Mouse (Mus musculus): ENCODE data around the gene Tmbim7.
A peak's percentile ranks its signal among the peaks of the same experiment; 100 is the strongest.
"Not testable (repeated sequence)": the region's sequence is repeated elsewhere in the genome, so short reads cannot be mapped to it uniquely, and the experiment has no call there.

Gene Tmbim7

DNA sequence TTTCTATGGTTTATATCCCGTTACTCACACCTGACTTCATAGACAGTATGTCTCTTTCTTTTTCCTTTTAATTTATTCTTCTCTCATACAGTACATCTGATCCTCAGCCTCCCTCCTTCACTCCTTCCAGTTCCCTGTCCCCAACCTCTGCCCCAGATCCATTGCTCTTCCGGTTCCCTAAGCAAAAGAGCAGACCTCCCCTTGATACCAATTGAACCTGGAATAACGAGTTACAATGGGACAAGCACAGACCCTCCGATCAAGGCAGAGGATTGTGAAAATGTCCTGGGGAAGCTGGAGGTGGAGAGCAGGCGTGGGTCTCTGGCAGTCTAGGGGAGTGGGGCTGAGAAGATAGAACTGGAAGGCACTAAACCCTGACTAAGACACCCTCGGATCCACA is at the start of gene Tmbim7:
Gene Tmbim7, plus strand, starts transcription at position 301 of the 400 bp plus-strand sequence.
- DNase-seq (ENCODE audit: inconsistent ontology term) = no peak

DNA sequence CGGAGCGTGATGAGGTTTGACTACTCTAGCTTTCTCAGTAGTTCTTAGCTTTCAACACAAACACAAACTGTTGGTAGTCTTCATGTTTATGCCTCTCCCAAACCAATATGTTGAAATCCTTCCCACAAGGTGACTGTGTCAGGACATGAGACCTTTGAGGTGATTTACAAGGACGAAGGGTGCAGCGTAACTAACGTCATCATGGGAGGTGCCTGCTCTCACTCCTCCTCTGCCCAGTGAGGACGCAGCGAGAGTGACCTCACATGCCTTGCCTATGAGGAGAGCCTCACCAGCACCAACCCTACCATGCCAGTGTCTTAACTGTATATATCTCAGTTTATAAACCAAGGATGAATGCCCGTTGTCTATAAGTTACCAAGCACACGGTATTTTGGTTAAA is 43.9 kb upstream of the Tmbim7 start:
- no peak for DNase-seq (ENCODE audit: inconsistent ontology term)

DNA sequence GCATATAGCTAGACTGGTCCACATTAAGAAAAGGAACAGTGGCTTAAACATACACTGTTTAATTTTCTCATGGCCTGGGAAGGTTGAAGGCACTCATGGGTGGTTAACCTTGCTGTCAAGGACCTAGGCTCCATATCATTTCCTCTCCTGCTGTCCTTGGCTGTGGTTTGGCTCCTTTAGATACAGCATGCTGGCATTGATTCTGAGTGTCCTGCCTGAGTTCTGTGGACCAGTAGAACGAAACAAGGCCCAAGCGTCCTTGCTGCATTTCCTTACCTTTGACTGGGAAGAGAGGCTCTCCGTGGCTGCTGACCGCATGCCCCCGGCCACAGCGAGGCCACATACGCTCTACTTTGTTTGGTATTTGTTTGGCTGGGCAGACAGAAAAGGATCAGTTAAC is 41.7 kb upstream of the Tmbim7 start:
- no peak for DNase-seq (ENCODE audit: inconsistent ontology term)

DNA sequence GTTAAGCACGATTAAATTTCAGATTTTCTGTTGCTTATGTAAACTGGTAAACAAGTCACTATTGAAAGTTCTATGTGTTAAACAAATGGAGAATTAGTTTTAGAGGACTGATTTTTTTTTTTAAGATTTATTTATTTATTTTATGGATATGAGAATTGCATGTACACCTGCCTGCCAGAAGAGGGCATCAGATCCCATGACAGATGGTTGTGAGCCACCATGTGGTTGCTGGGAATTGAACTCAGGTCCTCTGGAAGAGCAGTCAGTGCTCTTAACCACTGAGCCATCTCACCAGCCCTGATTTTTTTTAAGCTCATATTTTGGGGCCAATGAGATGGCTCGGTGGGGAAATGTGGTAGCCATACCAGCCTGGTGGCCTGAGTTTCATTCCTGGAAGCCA is 39.1 kb upstream of the Tmbim7 start:
- not testable (repeated sequence) for DNase-seq (ENCODE audit: inconsistent ontology term)

DNA sequence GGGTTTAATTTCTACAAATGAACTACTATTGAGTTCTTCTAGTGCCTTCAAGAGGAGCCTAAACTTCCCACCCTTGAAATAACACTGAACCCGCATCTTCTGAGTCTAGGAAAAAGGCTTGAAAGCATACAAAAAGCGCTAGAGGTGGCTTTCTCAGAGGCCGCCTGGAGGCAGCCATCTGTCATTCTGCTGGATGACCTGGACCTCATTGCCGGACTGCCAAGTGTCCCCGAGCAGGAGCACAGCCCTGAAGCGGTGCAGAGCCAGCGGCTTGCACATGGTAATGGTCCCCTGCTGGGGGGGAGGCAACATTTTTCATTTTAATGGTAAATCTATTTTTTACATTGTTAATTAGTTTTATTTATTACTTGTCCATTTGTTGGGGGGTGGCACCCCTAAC is 30.5 kb upstream of the Tmbim7 start:
- no peak for DNase-seq (ENCODE audit: inconsistent ontology term)

DNA sequence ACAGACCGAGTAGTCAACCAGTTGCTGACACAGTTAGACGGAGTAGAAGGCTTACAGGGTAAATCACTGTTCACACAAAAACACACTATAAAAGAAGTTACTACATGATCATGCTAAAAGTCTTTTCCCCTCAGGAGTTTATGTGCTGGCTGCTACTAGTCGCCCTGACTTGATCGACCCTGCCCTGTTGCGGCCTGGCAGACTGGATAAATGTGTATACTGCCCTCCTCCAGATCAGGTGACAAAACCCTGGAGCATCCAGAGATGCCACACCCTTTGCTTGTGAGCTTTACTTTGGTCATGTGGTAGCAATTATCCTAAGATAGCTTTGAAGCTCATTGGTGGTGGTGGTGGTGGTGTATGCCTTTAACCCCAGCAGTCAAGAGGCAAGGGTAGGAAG is 20.9 kb upstream of the Tmbim7 start:
- no peak for DNase-seq (ENCODE audit: inconsistent ontology term)

DNA sequence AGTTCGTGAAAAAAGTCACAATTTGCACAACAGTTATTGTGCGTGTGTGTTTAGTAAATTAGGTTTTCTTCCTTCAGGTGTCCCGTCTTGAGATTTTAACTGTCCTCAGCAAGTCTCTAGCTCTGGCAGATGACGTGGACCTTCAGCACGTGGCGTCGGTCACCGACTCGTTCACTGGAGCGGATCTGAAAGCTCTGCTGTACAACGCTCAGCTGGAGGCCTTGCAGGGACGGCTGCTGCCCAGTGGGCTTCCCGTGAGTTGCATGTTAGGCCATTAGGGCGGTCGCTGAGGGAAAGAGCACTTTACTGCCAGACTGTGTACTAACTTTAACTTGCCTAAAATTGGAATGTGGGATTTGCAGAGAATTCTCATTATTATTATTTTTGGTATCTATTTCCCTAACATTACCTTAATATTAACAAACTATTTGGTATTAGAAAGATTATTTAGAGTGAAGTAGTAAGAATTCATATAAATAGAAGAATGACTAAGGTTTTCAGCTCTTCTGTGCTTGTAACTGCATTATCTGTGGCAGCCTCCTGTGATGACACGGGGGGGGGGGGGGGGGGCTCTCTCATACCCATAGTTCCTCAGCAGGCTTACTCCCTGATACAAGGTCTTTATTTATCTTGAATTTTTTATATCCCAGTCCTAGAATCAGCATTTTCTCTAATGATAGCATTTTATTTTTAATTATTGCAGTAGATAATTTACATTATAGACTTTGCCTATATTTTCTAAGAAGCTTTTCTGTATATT is 19.3 kb upstream of the Tmbim7 start:
- DNase-seq (ENCODE audit: inconsistent ontology term) = peak; percentile 15

DNA sequence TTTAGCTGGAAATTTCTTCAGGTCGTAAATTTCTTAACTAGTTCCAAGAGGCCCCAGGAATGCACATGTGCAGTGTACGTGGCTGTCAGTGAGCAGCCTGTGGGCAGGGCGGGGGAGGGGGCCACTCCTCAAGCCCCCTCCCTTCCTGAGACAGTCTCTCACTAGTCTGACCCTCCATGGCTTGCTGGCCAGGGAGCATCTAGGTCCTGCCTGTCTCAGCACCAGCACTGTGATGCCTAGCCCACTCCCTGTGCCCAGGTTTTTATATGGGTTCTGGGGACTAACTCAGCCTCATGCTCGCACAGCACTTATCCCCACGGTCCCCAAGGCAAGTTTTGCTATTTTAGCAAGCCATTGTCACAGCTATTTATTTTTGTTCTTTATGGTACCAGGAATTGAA is 18.7 kb upstream of the Tmbim7 start:
- no peak for DNase-seq (ENCODE audit: inconsistent ontology term)

DNA sequence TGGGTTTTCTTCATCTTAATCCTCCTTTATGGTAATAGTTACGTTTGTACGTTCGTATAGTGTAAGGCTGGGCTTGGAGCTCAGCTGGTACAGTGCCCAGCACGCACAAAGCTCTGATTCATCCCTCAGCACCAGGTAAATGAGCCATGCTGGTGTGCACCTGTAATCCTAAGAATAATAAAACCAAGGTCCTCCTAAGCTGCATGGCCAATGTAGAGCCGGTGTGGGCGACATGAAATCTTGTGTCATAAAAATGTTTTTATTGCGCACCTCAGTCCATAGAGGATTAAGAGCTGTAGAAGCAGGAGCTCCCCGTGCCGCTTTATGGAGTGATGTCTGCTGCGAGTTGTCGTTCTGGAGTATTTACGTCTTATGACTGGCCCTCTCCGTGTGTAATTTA is 17.7 kb upstream of the Tmbim7 start:
- no peak for DNase-seq (ENCODE audit: inconsistent ontology term)

DNA sequence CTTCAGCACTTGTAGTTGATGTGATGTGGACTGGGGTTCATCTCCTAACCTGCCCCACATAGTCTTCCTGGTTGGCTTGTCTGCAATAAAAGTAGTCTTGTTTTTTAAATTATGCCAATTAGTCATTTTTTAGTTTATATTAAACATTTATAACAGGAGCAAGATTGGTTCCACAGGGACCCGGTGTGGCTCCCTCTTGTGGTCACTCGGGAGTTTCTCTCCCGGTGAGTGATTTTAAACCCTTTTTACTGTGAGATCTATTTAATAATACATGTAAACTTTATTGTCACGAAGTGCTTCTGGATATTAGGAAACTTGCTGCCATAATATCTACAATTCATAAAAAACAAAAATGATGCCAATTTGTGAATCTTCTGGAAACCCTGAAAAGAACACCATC is 17.0 kb upstream of the Tmbim7 start:
- no peak for DNase-seq (ENCODE audit: inconsistent ontology term)

DNA sequence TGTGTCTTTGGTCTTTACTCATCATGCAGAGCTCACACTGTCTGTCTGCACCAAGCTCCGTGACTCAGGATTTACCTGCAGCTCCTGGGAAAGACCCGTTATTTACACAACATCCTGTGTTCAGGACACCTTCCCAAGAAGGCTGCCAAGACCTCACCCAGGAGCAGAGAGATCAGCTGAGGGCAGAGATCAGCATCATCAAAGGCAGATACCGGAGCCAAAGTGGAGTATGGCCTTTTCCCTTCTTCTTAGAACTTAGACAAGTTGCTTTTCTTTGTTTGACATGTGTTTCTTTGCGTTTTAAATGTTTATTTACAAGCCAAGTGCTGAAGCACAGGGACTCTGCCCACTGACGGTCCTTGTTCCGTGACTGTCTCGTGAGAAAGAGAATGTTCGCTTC is 15.7 kb upstream of the Tmbim7 start:
- no peak for DNase-seq (ENCODE audit: inconsistent ontology term)

DNA sequence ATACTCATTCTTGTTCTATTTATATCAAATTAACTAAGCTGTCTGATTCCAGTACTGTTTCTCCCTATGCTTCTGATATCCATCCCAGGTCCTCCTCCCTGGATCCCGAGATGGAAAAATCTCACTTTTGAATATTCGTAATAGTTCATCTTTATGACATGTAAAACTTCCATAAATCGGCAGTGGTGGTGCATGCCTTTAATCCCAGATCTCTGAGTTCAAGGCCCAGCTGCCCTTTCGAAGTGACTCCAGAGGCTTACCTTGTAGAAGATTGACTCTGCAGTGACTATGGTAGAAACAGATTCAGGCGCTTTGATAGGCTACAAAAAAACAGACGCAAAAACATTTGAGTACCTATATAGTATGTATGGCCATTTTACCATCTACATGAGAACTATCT is 6.4 kb upstream of the Tmbim7 start:
- no peak for DNase-seq (ENCODE audit: inconsistent ontology term)

DNA sequence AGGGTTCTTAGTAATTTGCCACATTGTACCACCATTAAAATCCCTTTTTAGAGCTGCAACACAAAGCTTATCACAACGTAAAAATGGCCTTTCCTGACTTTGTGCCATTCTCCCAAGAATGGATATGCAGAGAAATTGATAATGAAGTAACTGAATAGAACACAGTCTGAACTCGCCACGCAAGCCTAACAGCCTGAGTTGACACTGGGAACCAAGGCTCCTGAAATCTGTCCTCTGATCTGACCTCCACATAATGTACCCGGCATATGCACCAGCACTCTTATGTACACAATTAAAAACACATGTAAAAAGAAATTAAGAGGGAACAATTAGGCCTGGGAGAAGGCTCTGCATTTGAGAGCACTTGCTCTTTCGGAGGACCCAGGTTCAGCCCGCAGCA is 5.7 kb upstream of the Tmbim7 start:
- DNase-seq (ENCODE audit: inconsistent ontology term) = no peak

DNA sequence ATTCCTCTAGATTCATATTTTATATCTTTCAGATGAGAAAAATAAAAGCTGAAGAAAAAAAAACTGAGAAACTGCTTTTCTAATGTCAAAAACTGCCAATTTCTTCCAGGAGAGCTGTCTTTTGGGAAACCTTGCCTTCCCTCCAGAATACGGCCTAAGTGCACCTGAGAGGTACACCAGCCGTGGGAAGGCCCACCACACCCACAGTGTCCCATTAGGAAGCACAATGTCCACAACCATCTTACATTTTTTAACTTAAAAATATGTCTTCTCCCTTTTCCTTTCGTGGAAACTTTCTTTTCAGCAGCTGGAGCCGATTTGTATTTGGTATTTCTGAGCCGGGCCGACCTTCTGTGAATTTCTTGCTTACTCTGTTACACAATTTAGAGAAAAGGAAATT is 4.4 kb upstream of the Tmbim7 start:
- no peak for DNase-seq (ENCODE audit: inconsistent ontology term)

DNA sequence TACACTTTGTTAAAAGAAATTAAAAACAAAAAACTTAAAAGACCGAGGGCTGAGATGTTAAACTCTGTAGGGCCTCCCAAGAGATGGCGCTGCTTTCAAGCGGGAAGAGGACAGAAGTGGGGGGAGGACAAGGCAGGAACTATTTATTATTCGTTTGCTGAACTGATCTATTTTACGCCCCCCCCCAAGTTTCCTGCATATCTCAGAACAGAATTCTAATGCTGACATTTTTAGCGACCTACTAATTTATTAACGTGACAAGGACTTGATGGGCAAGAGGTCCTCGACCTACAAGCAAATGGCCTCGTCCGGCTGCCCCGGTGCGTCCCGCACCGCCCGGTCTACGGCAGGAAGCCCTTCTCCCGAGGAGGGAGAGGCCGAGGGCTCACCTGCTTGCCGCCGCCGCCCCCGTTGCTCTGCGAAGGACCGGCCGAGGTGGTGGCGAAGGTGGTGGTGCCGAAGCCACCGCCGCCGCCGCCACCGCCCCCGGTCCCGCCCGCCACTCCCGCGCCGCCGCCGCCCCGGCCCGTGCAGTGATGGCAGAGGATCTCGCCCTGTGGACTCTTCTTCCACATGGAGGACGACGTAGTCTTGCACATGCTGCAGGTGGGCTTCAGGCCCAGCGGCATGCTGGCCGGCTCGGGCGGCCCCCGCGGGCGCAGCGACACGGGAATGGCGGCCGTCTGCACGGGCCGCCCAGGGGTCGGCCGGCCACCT is 3.8 kb upstream of the Tmbim7 start:
- peak; percentile 53 for DNase-seq (ENCODE audit: inconsistent ontology term)

DNA sequence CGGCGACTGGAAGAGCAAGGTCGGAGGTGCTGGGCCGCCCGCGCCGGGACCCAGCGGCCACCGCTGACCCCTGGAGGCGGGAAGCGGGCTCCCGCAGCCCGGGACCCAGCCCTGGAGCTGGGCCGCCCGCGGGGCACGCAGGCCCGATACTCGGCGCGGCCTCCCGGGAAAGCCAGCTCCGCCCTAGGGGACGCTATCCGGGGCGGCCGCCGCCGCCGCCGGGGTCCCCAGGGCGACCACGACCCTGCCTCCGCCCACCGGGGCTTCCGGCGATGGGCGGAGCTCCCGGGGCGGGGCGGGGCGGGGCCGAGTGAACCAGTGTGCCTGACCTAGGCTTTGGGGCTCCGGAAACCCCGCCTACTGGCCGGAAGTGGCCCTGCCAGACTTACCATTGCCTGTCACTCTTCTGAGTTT is 3.3 kb upstream of the Tmbim7 start:
- DNase-seq (ENCODE audit: inconsistent ontology term) = peak; percentile 93

DNA sequence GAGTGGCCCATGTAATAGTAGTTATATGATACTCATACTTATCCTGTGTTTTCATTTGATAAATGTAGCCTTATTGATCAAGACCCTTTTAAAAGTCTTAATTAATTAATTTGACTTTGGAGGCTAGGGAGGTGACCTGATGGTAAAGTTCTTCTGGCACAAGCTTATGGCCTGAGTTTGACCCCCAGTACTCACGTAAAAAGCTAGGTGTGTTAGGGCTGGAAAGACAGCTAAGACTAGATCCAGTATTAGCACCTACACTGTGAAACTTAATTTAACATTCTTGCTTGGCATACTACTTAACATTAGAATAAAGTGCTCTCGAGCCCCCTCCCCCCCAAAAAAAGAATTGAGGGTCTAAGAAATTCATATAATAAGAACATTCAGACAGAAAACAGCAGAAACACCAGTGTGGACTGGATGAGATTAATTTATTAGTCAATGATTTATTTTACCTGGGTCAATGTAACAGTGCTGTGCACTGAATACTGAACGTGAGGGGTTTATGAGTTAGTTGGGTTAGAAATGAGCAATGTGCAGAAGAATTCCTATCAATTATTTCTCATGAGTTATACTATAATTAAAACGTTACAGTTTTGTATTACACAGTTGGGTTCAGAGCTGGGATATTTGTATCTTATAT is 2.7 kb upstream of the Tmbim7 start:
- DNase-seq (ENCODE audit: inconsistent ontology term) = no peak

DNA sequence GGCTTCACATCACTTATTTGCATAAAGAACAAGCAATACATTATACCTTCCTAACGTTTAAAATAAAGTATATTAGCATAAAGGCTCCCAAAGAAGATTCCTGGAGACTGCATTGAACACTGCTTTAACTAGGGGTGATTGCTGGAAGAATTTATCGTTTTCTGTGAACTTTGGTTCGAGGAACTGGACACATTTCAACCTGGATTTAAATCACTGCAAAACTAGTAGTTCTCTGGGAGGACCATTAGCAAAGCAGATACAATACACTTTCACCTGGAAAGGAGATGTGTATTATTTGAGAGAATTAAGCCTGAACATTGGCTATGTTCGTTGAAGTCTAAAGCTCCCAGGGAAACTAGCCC is 2.2 kb upstream of the Tmbim7 start:
- DNase-seq (ENCODE audit: inconsistent ontology term) = no peak

DNA sequence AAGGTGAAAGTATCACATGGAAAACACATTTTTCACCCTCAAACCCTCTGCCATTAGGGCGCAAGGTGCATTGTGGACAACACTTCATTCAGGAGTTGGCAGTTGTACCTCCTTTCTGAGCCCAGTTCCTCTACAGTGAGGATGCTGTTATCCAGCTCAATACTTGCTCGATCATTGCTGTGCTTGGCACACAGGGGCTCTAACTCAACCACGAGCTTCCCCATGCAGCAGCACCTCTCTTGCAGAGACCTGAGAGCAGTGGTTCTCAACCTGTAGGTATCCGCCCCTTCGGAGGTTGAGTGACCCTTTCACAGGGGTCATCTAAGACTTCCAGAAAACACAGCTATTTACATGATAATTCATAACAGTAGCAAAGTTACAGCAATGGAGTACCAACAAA is 640 bp downstream of the Tmbim7 start:
- no peak for DNase-seq (ENCODE audit: inconsistent ontology term)

DNA sequence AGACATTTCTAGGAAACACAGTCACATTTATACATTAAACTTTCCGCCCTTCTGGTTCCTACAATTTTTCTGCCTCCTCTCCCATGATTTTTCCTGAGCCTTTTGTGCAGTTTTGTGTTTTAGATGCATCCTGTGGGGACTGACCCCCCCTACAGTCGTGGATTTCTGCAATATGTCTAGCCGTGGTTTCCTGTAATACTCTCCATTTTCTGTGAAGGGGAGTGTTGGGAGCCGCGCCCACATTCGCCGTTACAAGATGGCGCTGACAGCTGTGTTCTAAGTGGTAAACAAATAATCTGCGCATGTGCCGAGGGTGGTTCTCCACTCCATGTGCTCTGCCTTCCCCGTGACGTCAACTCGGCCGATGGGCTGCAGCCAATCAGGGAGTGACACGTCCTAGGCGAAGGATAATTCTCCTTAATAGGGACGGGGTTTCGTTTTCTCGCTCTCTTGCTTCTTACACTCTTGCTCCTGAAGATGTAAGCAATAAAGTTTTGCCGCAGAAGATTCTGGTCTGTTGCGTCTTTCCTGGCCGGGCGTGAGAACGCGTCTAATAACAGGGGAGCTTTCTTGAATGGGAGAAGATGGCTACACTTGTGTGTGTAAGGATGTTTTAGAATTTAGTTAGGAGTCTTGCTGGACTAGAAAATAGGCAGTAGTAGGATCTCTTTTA is 2.1 kb downstream of the Tmbim7 start:
- not testable (repeated sequence) for DNase-seq (ENCODE audit: inconsistent ontology term)

DNA sequence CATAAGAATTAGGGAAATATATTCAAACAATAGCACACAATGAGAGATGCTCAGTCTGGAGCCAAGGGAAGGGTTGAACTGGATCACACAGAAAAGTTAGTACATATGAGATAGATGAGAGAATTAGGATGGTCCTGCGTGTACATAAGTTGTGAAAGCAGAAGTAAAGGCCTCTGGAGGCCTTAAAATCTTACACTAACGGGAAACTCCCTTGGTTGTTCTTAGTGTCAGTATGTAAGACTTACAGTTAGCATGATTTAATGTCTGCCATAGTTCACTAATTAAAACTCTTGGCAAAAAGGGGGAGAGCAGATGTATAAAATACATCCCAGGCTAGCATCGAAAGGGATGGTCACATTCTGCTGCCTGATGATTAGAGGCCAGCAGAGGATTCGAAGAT is 2.8 kb downstream of the Tmbim7 start:
- DNase-seq (ENCODE audit: inconsistent ontology term) = no peak

DNA sequence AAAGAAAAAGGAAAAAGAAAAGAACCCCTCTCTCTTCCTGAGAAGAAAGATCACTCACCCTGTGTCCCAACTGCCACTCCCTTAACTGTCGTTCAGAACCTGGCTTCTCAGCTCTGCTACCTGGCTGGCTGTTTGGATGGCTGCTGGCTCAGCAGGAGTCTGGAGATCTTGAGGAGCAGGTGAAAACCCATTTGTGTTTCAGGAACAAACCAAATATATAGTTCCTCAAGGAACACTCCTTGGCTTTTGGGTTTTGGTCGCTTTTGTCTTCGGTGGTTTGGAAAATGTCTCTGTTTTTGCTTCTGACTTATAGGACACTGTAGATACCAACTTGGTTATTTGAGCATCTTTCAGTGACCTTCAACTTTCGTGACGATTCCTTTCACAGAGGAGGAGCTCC is 6.1 kb downstream of the Tmbim7 start, which contains the start of gene Gatad1:
Gene Gatad1, minus strand, starts transcription at position 101 of the 400 bp plus-strand sequence.
- no peak for DNase-seq (ENCODE audit: inconsistent ontology term)

Data from Muller cell, postnatal 12 days (primary cell).